Mouse (Mus musculus): ENCODE data around the gene Tbx15. TPM values are rescaled to one million over a fixed set of nuclear protein-coding genes. Genes with fewer than 3 reads are reported as not detected.

The Tbx15 gene
- polyA plus RNA-seq, 1 experiment, result 3.0 TPM

DNA sequence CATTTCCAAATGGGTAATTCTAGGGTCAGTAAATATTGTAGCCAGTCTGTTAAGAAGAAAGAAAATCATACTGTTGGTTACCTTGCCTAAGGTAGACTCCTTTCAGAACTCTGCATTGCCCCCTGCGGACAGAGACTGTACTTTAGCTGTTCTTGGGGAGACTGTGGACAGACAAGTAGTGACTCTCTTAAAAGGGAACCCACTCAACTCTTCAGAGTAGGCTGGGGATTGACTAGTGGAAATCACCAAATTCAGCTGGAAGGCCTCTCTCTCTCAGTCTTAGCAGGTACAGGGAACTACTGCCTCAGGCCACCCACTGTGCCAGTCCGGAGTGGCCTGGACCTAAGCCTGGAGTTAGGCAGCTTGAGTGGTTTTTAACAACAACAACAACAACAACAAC is 21.8 kb downstream of the Tbx15 start:
- no peaks in the 10 kb centered on the region for H3K4me1 ChIP-seq (ENCODE audit: control insufficient read depth, insufficient read depth, low read length)
- no peak overlapping the region for H3K4me3 ChIP-seq (replicated peaks; ENCODE audit: extremely low read depth, low read depth, low read length)
- WGBS, result 16% methylated on average over 2 of the region's 2 CpGs
- no peak for DNase-seq
- TF ChIP-seq POLR2A (IDR thresholded peaks at IDR 0.05; ENCODE audit: borderline replicate concordance, extremely low read depth, low read depth, low read length) (no peak), CTCF (IDR thresholded peaks at IDR 0.05; ENCODE audit: insufficient read depth, low read length) (no peak)

DNA sequence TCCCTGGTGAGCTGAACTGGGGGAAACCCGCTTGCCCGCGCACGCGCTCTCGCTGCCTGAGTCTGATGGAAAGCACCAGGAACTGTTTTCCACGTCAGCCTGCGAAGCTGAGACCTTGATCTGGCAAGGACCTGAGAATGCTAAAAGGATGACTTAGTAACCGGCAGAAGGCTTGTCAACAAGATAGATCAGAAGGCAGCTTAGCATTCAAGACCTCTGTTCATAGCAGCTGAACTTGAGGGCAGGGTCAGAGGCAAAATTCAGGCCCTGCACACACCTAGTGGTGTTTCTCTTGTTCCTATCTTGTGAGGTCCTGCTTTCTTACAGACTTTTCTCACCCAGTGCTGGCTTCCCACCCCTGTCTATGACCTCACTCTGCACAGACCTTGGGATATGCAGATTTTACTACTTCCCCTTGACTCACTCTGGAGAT is 23.3 kb downstream of the Tbx15 start:
- Histone ChIP-seq H3K4me1 (ENCODE audit: control insufficient read depth, insufficient read depth, low read length) (no peaks in the 10 kb centered on the region), H3K4me3 (replicated peaks; ENCODE audit: extremely low read depth, low read depth, low read length) (no peak overlapping the region)
- no peak for TF ChIP-seq POLR2A (IDR thresholded peaks at IDR 0.05; ENCODE audit: borderline replicate concordance, extremely low read depth, low read depth, low read length)
- no peak for TF ChIP-seq CTCF (IDR thresholded peaks at IDR 0.05; ENCODE audit: insufficient read depth, low read length)
- no peak for DNase-seq
- 21% methylated on average over 9 of the region's 9 CpGs for WGBS

DNA sequence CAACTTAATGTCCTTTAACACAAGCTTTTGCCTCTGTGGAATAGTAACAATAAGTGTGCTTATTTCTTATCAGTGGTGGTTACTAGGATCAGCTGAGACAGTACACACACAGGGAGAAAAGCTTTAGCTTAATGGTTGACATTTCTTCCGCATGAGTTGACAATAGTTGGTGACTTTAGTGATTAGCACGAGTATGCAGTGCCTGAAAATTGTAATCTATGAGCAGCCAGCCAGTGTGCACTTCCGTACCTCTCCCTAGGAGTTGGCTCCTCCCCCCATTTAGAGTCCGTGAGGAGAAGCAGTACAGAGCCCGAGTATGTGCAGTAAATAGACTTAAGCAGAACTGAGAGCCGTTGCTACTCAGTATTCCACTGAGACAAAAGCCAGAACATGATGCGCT is 24.5 kb downstream of the Tbx15 start:
- 27% methylated on average over 7 of the region's 7 CpGs for WGBS
- DNase-seq, result no peak
- Histone ChIP-seq H3K4me3 (replicated peaks; ENCODE audit: extremely low read depth, low read depth, low read length) (no peak overlapping the region), H3K4me1 (ENCODE audit: control insufficient read depth, insufficient read depth, low read length) (no peaks in the 10 kb centered on the region)
- TF ChIP-seq POLR2A (IDR thresholded peaks at IDR 0.05; ENCODE audit: borderline replicate concordance, extremely low read depth, low read depth, low read length) (no peak), CTCF (IDR thresholded peaks at IDR 0.05; ENCODE audit: insufficient read depth, low read length) (no peak)

DNA sequence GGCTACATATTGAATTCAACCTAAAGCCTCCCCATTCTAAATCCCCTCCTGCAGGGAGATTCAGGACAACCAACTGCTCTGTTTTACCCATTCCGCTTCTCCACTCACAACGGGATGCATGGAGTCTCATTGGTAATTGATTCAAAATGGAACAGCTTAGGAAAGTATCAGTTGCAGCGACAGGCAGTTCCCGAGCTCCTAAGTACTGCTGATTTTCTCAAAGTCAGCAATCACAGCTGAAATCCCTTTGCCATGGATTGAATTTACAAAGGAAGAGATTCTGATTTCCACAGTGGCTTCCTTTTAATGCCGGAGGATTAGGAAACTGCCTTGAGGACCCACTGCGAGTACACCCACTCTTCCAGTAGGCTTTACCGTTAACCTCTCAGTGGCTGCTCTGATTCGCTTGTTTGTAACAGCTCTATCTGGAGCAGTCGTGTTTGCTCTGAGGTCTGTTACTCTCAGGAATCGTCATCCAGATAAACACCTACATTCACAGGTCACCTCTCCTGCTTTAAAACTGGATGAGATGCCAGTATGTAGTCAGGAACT is 26.6 kb downstream of the Tbx15 start:
- Histone ChIP-seq H3K4me3 (replicated peaks; ENCODE audit: extremely low read depth, low read depth, low read length) (no peak overlapping the region), H3K4me1 (ENCODE audit: control insufficient read depth, insufficient read depth, low read length) (no peaks in the 10 kb centered on the region)
- no peak for TF ChIP-seq CTCF (IDR thresholded peaks at IDR 0.05; ENCODE audit: insufficient read depth, low read length)
- TF ChIP-seq POLR2A (IDR thresholded peaks at IDR 0.05; ENCODE audit: borderline replicate concordance, extremely low read depth, low read depth, low read length), result no peak
- 50% methylated on average over 10 of the region's 10 CpGs for WGBS
- no peak for DNase-seq

DNA sequence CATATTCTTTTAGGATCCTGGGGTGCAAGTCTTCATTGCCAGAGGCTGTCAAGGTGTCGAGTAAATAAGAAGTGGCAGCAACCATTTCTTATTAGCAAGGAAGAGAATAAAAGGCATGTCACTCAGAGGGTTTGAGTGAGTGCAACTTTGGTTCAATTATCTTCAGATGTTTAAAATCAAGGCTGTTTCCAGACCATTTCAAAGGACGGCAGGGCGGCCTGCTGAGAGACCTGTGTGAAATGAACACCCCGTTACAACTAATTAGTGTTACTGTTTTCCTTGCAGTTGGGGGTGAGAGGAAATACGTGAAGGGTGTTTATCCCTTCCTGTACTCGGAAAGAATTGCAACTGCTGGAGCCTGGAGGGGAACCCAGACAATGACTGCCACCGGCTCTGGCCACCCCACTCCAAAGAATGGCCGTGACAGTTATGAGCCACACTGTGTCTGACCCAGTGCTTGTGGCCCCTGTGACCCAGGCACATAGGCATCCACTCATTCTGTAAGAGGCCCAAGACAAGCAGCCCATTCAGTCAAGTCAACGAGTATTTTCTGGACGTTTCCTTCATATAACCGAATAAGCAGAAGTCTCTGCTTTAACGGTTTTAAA is 37.9 kb downstream of the Tbx15 start:
- no peak for DNase-seq
- TF ChIP-seq CTCF (IDR thresholded peaks at IDR 0.05; ENCODE audit: insufficient read depth, low read length) (no peak), POLR2A (IDR thresholded peaks at IDR 0.05; ENCODE audit: borderline replicate concordance, extremely low read depth, low read depth, low read length) (no peak)
- Histone ChIP-seq H3K4me1 (ENCODE audit: control insufficient read depth, insufficient read depth, low read length) (no peaks in the 10 kb centered on the region), H3K4me3 (replicated peaks; ENCODE audit: extremely low read depth, low read depth, low read length) (no peak overlapping the region)
- WGBS, result 51% methylated on average over 12 of the region's 12 CpGs

DNA sequence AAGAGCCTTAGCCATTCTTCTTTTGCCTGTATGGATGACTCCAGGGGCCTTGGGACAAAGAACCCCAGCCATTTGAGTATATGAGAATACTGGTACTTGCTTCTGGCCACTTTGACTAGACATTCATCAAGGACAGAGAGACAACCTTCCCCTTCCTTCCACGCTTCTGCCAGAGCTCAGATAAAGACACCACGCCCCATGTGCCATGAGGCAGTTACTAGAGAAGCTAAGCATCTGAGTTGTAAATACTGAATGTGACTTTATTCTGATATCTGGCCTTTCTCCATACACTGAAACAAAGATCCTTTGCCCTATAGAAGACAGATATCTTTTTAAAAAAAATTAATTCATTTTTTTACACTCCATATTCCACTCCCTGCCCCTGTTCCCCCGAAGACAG is 39.5 kb downstream of the Tbx15 start:
- TF ChIP-seq CTCF (IDR thresholded peaks at IDR 0.05; ENCODE audit: insufficient read depth, low read length) (no peak), POLR2A (IDR thresholded peaks at IDR 0.05; ENCODE audit: borderline replicate concordance, extremely low read depth, low read depth, low read length) (no peak)
- H3K4me3 ChIP-seq (replicated peaks; ENCODE audit: extremely low read depth, low read depth, low read length), result no peak overlapping the region
- WGBS, result 67% methylated on average over 3 of the region's 3 CpGs
- no peaks in the 10 kb centered on the region for H3K4me1 ChIP-seq (ENCODE audit: control insufficient read depth, insufficient read depth, low read length)
- no peak for DNase-seq

DNA sequence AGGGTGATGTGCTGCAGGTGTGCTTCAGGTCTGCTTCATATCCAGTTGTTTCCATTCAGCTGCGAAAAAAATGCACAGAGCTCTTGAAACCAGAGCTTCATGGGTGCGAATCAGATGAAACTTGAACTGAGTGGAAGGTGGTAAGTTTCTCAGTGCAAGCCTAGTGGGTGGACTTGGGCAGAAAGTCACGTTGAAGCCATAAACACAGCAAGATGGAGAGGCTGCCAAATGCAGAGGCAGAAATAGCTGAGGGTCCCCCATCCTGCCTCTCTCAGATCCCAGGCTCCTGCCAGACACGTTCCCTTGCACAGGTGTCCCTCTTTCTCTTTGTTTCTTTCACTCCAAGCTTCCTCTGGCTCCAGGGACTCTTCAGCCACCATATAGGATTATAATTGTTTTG is 41.3 kb downstream of the Tbx15 start:
- no peak for DNase-seq
- WGBS, result 64% methylated on average over 4 of the region's 4 CpGs
- TF ChIP-seq CTCF (IDR thresholded peaks at IDR 0.05; ENCODE audit: insufficient read depth, low read length) (no peak), POLR2A (IDR thresholded peaks at IDR 0.05; ENCODE audit: borderline replicate concordance, extremely low read depth, low read depth, low read length) (no peak)

DNA sequence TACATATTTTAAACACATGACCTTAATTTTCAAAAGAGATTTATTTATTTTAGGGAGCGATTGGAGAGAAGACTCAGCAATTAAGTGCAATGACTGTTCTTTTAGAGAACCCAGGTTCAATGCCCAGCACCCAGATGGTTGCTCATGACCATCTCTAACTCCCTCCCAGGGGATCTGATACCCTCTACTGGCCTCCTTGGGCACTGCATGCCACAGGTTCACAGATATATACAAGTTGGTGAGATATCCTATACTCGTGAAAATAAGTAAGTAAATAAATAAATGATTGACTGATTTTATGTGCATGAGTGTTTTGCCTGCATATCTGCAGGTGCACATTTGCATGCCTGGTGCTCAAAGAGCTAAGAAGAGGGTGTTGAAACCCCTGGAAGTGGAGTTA is 48.1 kb downstream of the Tbx15 start:
- 39% methylated on average over 2 of the region's 2 CpGs for WGBS
- H3K4me1 ChIP-seq (ENCODE audit: control insufficient read depth, insufficient read depth, low read length), result no peaks in the 10 kb centered on the region
- no peak for DNase-seq

More for the DNA sequence above, 41.3 kb downstream of the Tbx15 start:
- H3K4me3 ChIP-seq (replicated peaks; ENCODE audit: extremely low read depth, low read depth, low read length), result no peak overlapping the region
- H3K4me1 ChIP-seq (ENCODE audit: control insufficient read depth, insufficient read depth, low read length), result no peaks in the 10 kb centered on the region

DNA sequence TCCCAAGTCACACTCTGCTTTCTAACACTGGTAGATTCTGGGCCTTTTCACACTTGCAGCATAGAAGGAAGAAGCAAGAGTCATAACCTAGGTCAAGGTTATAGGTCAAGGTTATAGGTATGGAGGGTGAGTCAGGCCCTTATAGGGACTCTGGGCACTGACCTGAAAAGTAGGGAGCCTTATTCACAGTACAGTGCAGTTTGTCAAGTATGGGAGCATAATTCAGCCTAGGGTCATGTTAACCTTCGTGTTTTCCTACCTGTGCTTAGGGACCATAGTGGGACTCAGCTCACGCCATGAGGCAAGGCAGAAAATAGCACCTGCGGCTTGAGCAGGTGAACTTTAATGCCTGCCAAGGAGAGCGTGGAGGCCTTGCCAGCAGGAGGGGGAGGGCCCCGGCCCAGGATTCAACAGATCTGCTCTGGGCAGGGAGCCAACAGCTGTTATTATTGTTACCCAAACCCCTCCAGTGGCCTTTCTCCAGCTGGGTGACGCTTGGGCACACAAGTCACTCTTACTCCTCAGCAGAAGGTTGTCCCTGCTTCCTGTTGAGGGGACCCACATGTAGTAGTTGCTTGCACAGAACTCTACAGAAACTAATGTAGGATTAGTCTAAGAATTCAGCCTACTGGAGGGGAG is 50.0 kb downstream of the Tbx15 start:
- no peak overlapping the region for H3K4me3 ChIP-seq (replicated peaks; ENCODE audit: extremely low read depth, low read depth, low read length)
- DNase-seq, result no peak
- WGBS, result 23% methylated on average over 6 of the region's 6 CpGs
- no peaks in the 10 kb centered on the region for H3K4me1 ChIP-seq (ENCODE audit: control insufficient read depth, insufficient read depth, low read length)
- TF ChIP-seq POLR2A (IDR thresholded peaks at IDR 0.05; ENCODE audit: borderline replicate concordance, extremely low read depth, low read depth, low read length), result no peak
- TF ChIP-seq CTCF (IDR thresholded peaks at IDR 0.05; ENCODE audit: insufficient read depth, low read length), result no peak

More for the DNA sequence above, 48.1 kb downstream of the Tbx15 start:
- TF ChIP-seq CTCF (IDR thresholded peaks at IDR 0.05; ENCODE audit: insufficient read depth, low read length), result 0 out of 2 replicates have a peak, but pooled peaks have one; percentile 28
- no peak for TF ChIP-seq POLR2A (IDR thresholded peaks at IDR 0.05; ENCODE audit: borderline replicate concordance, extremely low read depth, low read depth, low read length)
- no peak overlapping the region for H3K4me3 ChIP-seq (replicated peaks; ENCODE audit: extremely low read depth, low read depth, low read length)

DNA sequence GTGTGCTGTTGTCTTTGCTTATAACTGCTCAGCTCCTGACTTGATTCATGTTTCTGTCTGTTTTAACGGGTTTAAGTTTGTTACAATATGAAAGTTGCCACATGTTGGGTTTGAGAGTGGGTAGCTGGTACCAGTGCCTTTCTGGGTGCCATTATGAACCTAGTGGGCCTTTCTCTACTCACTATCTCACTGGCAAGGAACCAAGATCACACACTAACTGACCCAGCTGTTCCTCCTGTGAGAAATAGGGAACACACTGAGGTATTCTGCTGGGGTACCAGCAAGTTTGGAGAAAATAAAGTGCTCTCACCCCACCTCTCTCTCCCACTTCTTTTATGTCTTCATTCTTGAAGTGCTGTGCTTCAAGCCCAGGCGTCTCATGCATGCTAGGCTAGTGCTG is 50.7 kb downstream of the Tbx15 start:
- TF ChIP-seq CTCF (IDR thresholded peaks at IDR 0.05; ENCODE audit: insufficient read depth, low read length), result no peak
- no peak for TF ChIP-seq POLR2A (IDR thresholded peaks at IDR 0.05; ENCODE audit: borderline replicate concordance, extremely low read depth, low read depth, low read length)
- Histone ChIP-seq H3K4me3 (replicated peaks; ENCODE audit: extremely low read depth, low read depth, low read length) (no peak overlapping the region), H3K4me1 (ENCODE audit: control insufficient read depth, insufficient read depth, low read length) (no peaks in the 10 kb centered on the region)
- 58% methylated on average over 2 of the region's 2 CpGs for WGBS
- no peak for DNase-seq

Measured in lung, adult 2 months (tissue).